Mouse (Mus musculus) C2C12 (cell line): ENCODE measurements around the gene Lpcat1. TPM values are rescaled to one million over a fixed set of nuclear protein-coding genes. Genes with fewer than 3 reads are reported as not detected.

ENCODE experiments used
- H3K27me3 ChIP-seq: one replicate; pipeline ENCODE4 v1.6.1; 2011; ENCODE audit not compliant: control insufficient read depth, insufficient read depth, insufficient read length
- H3K36me3 ChIP-seq: one replicate; pipeline ENCODE4 v1.6.1; 2011; ENCODE audit not compliant: control insufficient read depth, insufficient read depth
- H3K4me3 ChIP-seq: one replicate; pipeline ENCODE4 v1.5.1; 2011; ENCODE audit warnings: mild to moderate bottlenecking, control low read depth; ENCODE audit not compliant: poor library complexity, insufficient read depth, severe bottlenecking
- H3K79me2 ChIP-seq: one replicate; pipeline ENCODE4 v1.6.1; 2011; ENCODE audit not compliant: control insufficient read depth, insufficient read depth
- H3K79me3 ChIP-seq: one replicate; pipeline ENCODE4 v1.6.1; 2011; ENCODE audit warnings: low read depth, control low read depth
- H3ac ChIP-seq: one replicate; pipeline ENCODE3; 2011; ENCODE audit warnings: low read depth; ENCODE audit not compliant: control insufficient read depth, insufficient read length
- CEBPB ChIP-seq: IDR thresholded peaks from one replicate; pipeline ENCODE4 v1.6.1; 2011; ENCODE audit warnings: low read depth, mild to moderate bottlenecking, control low read depth, moderate library complexity
- CTCF ChIP-seq: IDR thresholded peaks from one replicate; pipeline ENCODE4 v1.5.1; 2011; ENCODE audit not compliant: control insufficient read depth, insufficient read depth, insufficient read length
- FOSL1 ChIP-seq: IDR thresholded peaks from one replicate; pipeline ENCODE4 v1.8.0; 2011; ENCODE audit warnings: mild to moderate bottlenecking, low read length; ENCODE audit not compliant: poor library complexity, insufficient read depth, severe bottlenecking
- MAX ChIP-seq: IDR thresholded peaks from one replicate; pipeline ENCODE4 v1.6.1; 2011; ENCODE audit warnings: mild to moderate bottlenecking, control low read depth
- MYOD1 ChIP-seq: IDR thresholded peaks from one replicate; pipeline ENCODE4 v1.6.1; 2011; ENCODE audit warnings: low read depth; ENCODE audit not compliant: control insufficient read depth, insufficient read length
- MYOG ChIP-seq: IDR thresholded peaks from one replicate; pipeline ENCODE4 v1.6.1; 2011; ENCODE audit not compliant: control insufficient read depth, insufficient read length; ENCODE audit errors: extremely low read depth
- USF1 ChIP-seq: IDR thresholded peaks from one replicate; pipeline ENCODE4 v1.6.1; 2011; ENCODE audit warnings: low read depth, mild to moderate bottlenecking, control low read depth, moderate library complexity
- polyA plus RNA-seq: library from polyadenylated mRNA; unstranded; fragments of >200 nt; fragmentation: generic; extraction: Trizol; gene quantifications from one replicate; pipeline ENCODE4 v1.2.1, GENCODE M21; 2012; ENCODE audit warnings: missing spikeins

Lpcat1 gene
- polyA plus RNA-seq, 1 experiment = 22.5 TPM

DNA sequence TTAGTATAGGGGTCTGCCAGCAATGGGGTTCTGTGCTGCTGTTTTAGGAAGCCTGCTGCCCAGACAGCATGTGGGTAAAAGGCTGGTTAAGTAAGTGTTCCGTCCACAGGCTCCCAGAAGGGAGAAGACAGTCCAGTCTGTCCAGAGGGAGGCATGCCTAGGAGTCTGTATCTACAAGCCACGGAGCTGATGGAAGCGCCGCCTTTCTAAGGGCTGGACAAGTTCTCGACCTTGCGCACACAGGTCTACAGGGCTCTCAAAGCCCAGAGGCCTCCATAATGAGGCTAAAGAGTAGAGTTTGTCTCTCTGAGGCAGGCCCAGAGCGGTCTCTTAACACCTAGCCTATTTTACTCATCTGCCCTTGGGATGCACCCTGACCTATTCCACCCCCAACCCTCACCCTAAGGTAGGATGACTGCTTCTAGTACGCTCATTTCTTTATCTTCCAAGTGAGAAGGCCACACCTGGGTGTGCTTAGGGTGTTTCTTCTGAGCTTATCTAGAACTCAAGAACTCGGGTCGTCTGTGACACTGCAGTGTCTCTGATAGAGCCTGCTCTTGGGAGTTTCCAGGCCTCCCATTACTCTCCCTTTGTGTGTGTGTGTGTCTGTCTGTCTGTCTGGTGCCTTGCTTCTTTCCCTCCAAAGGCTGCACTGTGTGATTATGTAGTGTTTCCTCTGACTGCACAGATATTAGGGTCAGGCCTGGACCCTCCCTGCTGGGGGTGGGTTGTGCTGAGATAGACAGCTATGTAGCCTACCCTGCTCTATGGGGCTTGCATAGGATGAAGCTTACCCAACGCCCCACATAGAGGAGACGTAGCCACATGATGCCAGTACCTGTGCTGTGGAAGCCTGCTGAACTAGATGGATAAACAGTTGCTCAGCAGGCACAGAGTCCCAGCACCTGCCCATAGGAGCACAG lies 8.3 kb downstream of the Lpcat1 start:
- TF ChIP-seq MAX = no peak
- Histone ChIP-seq H3K36me3 (no peaks in the 10 kb centered on the region), H3K79me3 (peaks cover 77% of the 10 kb centered on the region), H3K27me3 (no peaks in the 10 kb centered on the region), H3K79me2 (peaks cover 100% of the 10 kb centered on the region), H3ac (no peak overlapping the region), H3K4me3 (no peak overlapping the region)

DNA sequence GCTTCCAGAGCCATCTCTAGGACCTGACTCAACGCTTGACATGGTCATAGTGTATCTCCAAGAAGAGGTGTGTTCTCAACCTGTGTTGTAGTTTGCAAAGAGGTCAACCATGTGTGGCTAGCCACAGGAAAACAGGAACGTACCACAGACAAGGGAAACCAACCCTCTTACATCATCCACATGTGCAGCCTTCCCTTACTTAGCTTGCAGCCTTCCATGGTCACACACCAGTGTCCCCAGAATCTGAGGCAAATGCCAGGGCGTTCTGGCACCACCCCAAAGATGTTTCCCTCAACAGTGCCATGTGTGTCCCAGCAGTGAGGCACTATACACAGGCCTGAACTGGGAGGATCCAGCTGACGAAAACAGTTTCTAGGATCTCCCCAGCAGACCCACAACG lies 9.3 kb downstream of the Lpcat1 start:
- Histone ChIP-seq H3K4me3 (no peak overlapping the region), H3K27me3 (no peaks in the 10 kb centered on the region), H3ac (no peak overlapping the region), H3K79me2 (peaks cover 99% of the 10 kb centered on the region), H3K79me3 (peaks cover 71% of the 10 kb centered on the region), H3K36me3 (no peaks in the 10 kb centered on the region)
- TF ChIP-seq CTCF = no peak
- TF ChIP-seq MAX = no peak
- no peak for TF ChIP-seq MYOD1
- no peak for TF ChIP-seq FOSL1
- no peak for TF ChIP-seq CEBPB
- no peak for TF ChIP-seq USF1
- no peak for TF ChIP-seq MYOG

DNA sequence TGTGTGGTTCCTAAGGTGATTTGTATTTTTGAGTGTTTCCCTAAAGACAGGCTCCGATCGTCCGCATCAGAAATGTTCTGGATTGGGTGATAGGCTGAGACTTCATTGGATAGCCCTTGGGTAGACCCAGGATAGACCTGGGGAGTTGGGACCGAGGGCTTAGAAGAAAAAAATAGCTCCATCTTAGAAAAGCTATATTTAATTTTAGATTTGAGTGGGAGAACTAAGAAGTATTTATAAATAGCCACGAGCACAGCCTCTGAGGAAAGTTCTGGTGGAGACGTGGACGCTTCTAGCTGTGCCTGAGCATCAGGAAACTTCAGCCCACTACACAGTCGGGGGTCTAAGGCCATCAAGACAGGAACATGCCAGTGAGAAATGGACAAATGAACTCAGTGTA lies 9.8 kb downstream of the Lpcat1 start:
- no peak overlapping the region for H3ac ChIP-seq
- peaks cover 72% of the 10 kb centered on the region for H3K79me3 ChIP-seq
- peaks cover 99% of the 10 kb centered on the region for H3K79me2 ChIP-seq
- TF ChIP-seq USF1 = no peak
- TF ChIP-seq CEBPB = no peak
- TF ChIP-seq MAX = no peak
- TF ChIP-seq FOSL1 = no peak
- TF ChIP-seq CTCF = no peak
- TF ChIP-seq MYOD1 = no peak
- TF ChIP-seq MYOG = no peak
- no peak overlapping the region for H3K4me3 ChIP-seq
- no peaks in the 10 kb centered on the region for H3K36me3 ChIP-seq
- no peaks in the 10 kb centered on the region for H3K27me3 ChIP-seq

DNA sequence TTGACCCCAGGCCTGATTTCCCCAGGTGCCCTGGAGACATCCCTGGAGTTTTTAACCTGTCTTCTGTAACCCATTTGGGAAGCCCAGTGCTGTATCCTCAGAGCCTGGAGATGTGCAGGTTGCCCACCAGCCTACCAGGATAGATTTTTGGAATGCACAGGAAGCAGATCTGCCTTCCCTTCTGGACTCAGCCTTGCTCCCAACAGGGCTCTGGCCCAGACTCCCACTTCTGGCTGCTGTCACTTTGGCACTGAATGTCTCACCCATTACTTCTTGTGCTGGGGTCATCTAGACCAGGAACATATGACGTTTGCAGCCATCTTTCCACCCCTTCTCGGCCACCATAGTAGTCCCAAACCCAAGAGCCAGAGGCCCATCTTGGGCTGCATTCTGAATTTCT lies 10.8 kb downstream of the Lpcat1 start:
- no peaks in the 10 kb centered on the region for H3K27me3 ChIP-seq
- no peaks in the 10 kb centered on the region for H3K36me3 ChIP-seq
- H3K79me3 ChIP-seq = peaks cover 66% of the 10 kb centered on the region
- no peak overlapping the region for H3K4me3 ChIP-seq
- H3K79me2 ChIP-seq = peaks cover 99% of the 10 kb centered on the region
- H3ac ChIP-seq = no peak overlapping the region
- TF ChIP-seq FOSL1 (no peak), MYOD1 (no peak), MYOG (no peak)

DNA sequence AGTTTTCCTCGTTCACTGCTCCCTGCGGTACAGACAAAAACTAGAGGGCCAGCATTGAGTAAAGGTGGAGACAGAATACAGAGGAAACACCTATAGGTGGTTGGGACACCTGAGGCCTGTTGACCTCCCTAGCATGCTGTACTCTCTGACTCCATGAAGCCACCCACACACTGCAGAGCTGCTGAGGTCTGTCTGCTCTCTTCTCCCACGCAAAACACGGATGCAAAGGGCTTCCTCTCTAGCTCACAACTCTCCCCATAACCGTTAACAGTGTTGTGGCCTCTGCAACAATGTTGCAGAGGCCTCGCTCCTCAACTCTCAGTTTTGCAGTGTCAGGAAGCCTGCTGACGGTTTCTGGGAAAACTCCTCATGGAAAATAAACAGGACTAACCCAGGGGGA lies 15.5 kb downstream of the Lpcat1 start:
- peaks cover 45% of the 10 kb centered on the region for H3K79me3 ChIP-seq
- peaks cover 21% of the 10 kb centered on the region for H3K36me3 ChIP-seq
- peaks cover 75% of the 10 kb centered on the region for H3K79me2 ChIP-seq
- no peak overlapping the region for H3ac ChIP-seq
- H3K4me3 ChIP-seq = no peak overlapping the region
- H3K27me3 ChIP-seq = no peaks in the 10 kb centered on the region
- TF ChIP-seq CTCF = no peak

DNA sequence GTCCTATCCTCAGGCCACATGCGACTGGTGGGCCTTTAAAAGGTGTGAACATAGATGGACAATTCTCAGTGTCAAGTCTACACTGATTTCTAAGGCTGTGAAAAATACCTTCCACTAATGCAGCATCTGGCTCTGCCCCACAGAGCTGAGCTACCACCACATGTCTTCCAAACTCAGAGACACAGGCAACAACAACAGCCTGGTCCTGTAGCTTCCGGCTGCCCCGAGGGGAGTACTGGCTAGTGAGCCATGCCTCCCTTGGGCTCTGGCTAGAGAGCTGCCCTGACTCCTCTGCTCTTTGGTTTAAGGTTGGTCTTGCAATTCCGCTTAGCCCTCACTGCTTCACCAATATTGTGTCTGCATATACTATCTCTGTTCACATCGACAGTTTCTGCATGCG lies 16.3 kb downstream of the Lpcat1 start:
- Histone ChIP-seq H3K27me3 (no peaks in the 10 kb centered on the region), H3K36me3 (peaks cover 21% of the 10 kb centered on the region), H3ac (no peak overlapping the region), H3K79me2 (peaks cover 67% of the 10 kb centered on the region), H3K79me3 (peaks cover 39% of the 10 kb centered on the region), H3K4me3 (no peak overlapping the region)
- TF ChIP-seq CEBPB = no peak
- no peak for TF ChIP-seq MAX
- TF ChIP-seq USF1 = no peak
- no peak for TF ChIP-seq CTCF
- no peak for TF ChIP-seq MYOG
- no peak for TF ChIP-seq FOSL1
- no peak for TF ChIP-seq MYOD1
